Mouse (Mus musculus) forebrain, embryonic 10.5 days (tissue): ENCODE measurements around the gene Dpysl4. TPM values are rescaled to one million over a fixed set of nuclear protein-coding genes. Genes with fewer than 3 reads are reported as not detected.

Source experiments
- DNase-seq: peaks from one replicate; pipeline ENCODE4 v3.0.0-alpha.2; 2017; ENCODE audit warnings: low spot score; ENCODE audit errors: extremely low spot score
- H3K27ac ChIP-seq: fragments of 300-500 bp; sonication (generic); 2 replicates; pipeline ENCODE4 v1.5.1; 2016; ENCODE audit warnings: mild to moderate bottlenecking
- H3K27me3 ChIP-seq: fragments of 300-500 bp; sonication (generic); 2 replicates; pipeline ENCODE4 v1.6.1; 2016; ENCODE audit warnings: mild to moderate bottlenecking; ENCODE audit not compliant: poor library complexity, severe bottlenecking
- H3K36me3 ChIP-seq: fragments of 300-500 bp; sonication (generic); replicated peaks from 2 replicates; pipeline ENCODE4 v1.6.1; 2016; ENCODE audit warnings: mild to moderate bottlenecking, moderate library complexity
- H3K4me1 ChIP-seq: fragments of 300-500 bp; sonication (generic); 2 replicates; pipeline ENCODE4 v1.6.1; 2016
- H3K4me3 ChIP-seq: fragments of 300-500 bp; sonication (generic); 2 replicates; pipeline ENCODE4 v1.5.1; 2016; ENCODE audit warnings: mild to moderate bottlenecking, moderate library complexity
- H3K9me3 ChIP-seq: fragments of 300-500 bp; sonication (generic); 2 replicates; pipeline ENCODE4 v1.6.1; 2016; ENCODE audit warnings: mild to moderate bottlenecking, moderate library complexity
- WGBS: fragments of 180-500 bp; shearing (Covaris S2); methylation state at CpG from one replicate; pipeline ENCODE4 v1.1.7; 2016; 5-methylcytosine and 5-hydroxymethylcytosine counted together
- polyA plus RNA-seq: library from polyadenylated mRNA; unstranded; fragments of >200 nt; fragmentation: Nextera tagmentation; extraction: Ambion mirVana; gene quantifications from 2 replicates; pipeline ENCODE4 v1.2.1, GENCODE M21; 2016

Dpysl4 gene
- 72.5 and 76.5 TPM in 2 replicates for polyA plus RNA-seq

DNA sequence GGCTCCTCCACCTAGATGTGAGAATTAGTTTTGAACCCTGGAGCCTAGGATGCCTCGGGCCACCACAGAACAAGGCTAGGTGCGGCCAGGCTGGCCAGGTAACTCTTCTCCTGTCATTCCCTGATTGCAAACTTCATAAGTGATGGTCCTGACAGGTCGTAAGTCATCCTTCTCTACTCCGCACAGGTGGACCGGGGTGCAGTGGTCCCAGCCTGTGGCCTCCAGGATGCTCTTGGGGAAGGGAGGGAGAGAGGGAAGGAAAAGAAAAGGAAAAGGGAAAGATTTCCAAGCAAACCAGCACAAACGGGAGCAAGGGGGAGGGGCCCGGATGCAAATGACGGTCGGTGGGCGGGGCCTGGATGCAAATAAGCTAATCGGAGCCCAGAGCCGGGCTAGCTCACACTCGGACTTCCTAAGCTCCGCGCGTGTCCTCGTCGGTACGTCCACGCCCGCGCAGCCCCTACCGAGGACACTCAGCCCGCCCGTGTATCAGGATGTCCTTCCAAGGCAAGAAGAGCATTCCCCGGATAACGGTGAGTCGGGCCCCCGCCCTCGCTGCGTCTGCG, at the start of gene Dpysl4:
TSS of gene Dpysl4 (plus strand) at position 373 of the 566 bp plus-strand sequence.
- H3K4me1 ChIP-seq: peaks cover 45% of the 10 kb centered on the region
- peak; percentile 82 for DNase-seq
- 6% methylated on average over 32 of the region's 32 CpGs for WGBS
- H3K36me3 ChIP-seq: peaks cover 27% of the 10 kb centered on the region
- H3K27me3 ChIP-seq: peaks cover 60% of the 10 kb centered on the region
- peak within 1 kb of the TSS; percentile 88 for H3K4me3 ChIP-seq
- H3K9me3 ChIP-seq: no peaks in the 10 kb centered on the region
- H3K27ac ChIP-seq: peak within 1 kb of the TSS; percentile 91

DNA sequence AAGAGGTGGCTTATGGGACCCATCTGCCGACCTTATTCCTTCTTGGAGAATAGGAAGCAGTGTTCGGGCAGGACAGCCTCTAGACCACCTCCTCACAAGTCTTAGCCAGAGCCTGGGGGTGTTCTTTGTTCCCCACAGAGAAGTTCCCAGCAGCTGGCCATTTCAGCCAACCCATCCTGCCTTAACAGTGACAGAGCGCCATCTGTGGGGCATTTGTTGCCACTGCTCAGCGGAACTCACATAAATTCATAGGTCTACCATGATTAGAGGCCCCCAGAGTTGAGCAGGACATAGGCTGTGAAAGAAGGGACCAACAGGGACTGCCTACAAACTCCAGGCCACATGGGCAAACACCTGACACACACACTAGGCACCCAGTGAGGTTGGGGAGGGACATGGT, 22.4 kb upstream of the Dpysl4 start:
- no peak overlapping the region for H3K4me3 ChIP-seq
- no peak for DNase-seq
- 38% methylated on average over 4 of the region's 4 CpGs for WGBS
- H3K27ac ChIP-seq: no peak overlapping the region
- no peaks in the 10 kb centered on the region for H3K36me3 ChIP-seq
- no peaks in the 10 kb centered on the region for H3K9me3 ChIP-seq
- H3K4me1 ChIP-seq: no peaks in the 10 kb centered on the region
- H3K27me3 ChIP-seq: peaks cover 11% of the 10 kb centered on the region; the same call in 1 of the 2 replicates

DNA sequence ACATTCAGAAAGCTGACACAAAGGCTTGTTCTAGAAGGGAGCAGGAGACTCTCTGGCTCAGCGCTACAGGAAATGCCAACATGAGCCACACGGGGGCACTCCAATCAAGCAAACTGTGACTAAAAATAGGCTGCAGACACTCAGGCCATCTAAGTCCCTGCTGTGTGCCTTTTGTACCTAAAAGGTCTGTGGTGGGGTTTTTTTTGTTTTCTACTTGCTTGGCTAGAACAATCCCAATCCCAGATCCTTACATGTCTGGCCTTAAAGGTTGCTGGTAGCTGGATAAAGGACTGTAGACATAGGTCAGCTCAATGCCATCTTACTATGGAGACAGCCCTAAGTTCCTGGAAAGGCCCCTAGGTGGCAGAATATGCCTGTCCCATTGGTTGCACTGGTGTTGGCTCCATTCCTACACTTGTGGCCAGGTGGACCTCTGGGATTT, 17.6 kb upstream of the Dpysl4 start:
- Histone ChIP-seq H3K27ac (no peak overlapping the region), H3K4me3 (no peak overlapping the region), H3K9me3 (no peaks in the 10 kb centered on the region), H3K36me3 (no peaks in the 10 kb centered on the region), H3K27me3 (peaks cover 11% of the 10 kb centered on the region; the same call in 1 of the 2 replicates), H3K4me1 (peaks cover 4% of the 10 kb centered on the region; the same call in 1 of the 2 replicates)
- DNase-seq: peak; percentile 78
- WGBS: 1% methylated on average over 2 of the region's 2 CpGs

DNA sequence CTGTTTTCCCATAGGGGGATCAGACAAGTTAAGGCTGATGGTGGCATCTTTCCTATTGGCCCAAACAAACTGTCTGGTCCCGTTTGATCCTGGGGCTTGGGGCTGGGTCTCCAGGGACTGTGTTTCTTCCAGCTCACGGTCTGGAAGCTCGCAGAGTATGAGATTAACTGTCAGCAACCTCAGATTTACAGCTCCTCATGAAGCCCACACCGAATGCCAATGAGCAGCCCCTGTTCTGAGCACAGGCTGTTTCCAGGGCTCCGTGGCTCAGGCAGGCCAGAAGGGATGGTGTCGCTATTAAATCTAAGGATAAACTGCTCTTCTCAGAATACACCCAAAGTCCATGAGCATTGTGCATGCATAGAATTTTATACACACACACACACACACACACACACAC, 11.6 kb upstream of the Dpysl4 start:
- Histone ChIP-seq H3K9me3 (no peaks in the 10 kb centered on the region), H3K27ac (peak overlapping the region; percentile 65; the same call in 1 of the 2 replicates), H3K27me3 (peaks cover 8% of the 10 kb centered on the region), H3K4me1 (peaks cover 56% of the 10 kb centered on the region), H3K36me3 (no peaks in the 10 kb centered on the region), H3K4me3 (no peak overlapping the region)
- 53% methylated on average over 6 of the region's 6 CpGs for WGBS
- DNase-seq: no peak

DNA sequence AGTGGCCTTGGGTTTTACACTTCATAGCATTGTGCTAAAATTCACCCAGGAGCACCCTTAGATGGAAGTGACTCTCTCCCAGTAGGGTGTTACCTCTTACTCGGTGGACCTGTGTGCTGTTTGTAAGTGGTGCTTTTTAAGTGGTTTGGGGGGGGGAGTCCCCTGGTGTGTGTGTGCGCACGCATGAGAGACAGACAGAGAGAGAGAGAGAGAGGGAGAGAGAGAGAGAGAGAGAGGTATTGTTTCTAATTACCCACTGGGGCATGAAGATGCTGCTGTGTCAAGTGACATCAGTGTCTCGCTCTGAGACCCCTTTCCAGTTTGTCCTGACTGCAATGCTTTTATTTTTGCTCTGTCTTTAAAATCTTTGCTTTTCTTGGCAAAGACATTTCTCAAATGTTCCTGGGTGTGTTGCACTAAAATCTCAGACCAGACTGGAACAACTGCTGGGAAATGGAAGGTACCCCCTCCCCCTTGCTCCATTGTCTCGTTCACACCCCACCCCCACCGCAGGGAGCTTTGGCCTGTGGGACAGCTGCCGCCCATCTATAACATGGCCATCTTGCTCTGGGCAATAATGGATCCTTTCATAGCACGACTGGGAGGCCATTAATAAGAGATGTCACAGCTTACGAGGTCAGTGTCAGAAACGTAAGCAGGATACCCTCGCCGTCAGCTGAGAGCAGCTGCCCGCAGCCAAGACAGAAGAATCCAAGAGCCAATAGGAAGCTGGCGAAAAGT, 10.6 kb upstream of the Dpysl4 start:
- Histone ChIP-seq H3K27me3 (peaks cover 8% of the 10 kb centered on the region), H3K27ac (peak overlapping the region; percentile 65), H3K4me3 (no peak overlapping the region), H3K9me3 (no peaks in the 10 kb centered on the region), H3K36me3 (no peaks in the 10 kb centered on the region), H3K4me1 (peaks cover 56% of the 10 kb centered on the region)
- no peak for DNase-seq
- WGBS: 45% methylated on average over 14 of the region's 14 CpGs

DNA sequence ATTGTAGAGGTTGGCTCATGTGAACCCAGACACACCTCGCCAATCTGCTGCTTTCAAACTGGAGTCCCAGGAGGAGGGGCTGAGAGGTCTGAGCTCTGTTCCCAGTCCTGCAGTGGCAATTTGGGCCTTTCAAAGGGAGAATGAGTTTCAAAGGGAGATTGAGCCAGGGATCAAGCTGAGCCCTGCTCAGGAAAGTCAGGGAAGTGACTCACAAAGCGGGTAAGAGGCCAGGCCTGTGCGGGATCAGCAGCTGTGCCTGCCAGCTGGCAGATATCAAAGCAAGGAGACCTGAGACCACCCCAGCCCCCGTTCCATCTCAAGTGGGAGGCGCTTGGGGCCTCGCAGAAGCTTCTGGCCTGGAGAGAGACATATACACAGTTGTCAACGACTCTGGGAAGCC, 8.5 kb upstream of the Dpysl4 start:
- peak overlapping the region; percentile 70 for H3K27ac ChIP-seq
- H3K9me3 ChIP-seq: no peaks in the 10 kb centered on the region
- H3K36me3 ChIP-seq: no peaks in the 10 kb centered on the region
- peak; percentile 34 for DNase-seq
- peaks cover 60% of the 10 kb centered on the region for H3K4me1 ChIP-seq
- 16% methylated on average over 7 of the region's 7 CpGs for WGBS
- peaks cover 11% of the 10 kb centered on the region for H3K27me3 ChIP-seq
- no peak overlapping the region for H3K4me3 ChIP-seq

DNA sequence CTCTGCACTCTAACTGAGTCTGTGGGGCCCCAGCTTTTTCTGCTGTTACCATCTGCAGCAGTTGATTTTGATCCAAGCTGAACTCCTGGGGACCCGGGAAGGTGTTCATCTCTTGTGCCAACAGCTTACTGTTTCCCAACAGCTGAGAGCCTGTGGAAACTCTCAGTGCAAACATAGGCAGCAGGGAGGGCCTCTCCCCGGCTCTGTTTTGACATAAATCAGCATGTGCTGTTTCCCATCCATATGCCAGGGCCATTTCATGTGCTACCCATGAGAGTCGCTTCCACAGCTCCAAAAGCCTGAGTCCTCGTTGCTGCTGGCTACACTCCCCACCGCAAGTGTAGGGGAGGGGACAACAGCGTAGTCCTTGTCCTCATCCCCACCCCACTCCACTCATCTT, 7.6 kb upstream of the Dpysl4 start:
- Histone ChIP-seq H3K9me3 (no peaks in the 10 kb centered on the region), H3K27ac (peak overlapping the region; percentile 70), H3K36me3 (no peaks in the 10 kb centered on the region), H3K4me1 (peaks cover 68% of the 10 kb centered on the region), H3K27me3 (peaks cover 19% of the 10 kb centered on the region), H3K4me3 (no peak overlapping the region)
- DNase-seq: no peak
- WGBS: 78% methylated on average over 6 of the region's 6 CpGs

DNA sequence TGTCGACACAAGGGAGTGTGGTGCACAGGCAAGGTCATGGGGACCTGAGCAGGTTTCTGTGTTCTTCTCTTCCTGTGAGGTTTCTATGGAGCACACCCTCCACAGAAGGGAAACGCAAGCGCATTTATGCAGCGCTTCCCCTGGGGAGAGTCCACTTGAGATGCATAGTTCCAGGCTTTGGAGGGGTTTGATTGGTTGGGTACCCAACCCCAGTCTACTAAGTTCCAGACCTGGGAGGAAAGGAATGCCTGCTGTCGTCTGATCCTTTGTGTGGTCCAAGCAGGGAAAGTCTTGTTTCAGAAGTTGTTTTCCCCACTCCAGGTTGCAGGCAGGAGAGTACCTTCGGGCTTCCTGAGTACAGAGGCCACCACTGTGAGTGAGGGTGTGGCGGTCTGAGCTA, 6.7 kb upstream of the Dpysl4 start:
- Histone ChIP-seq H3K4me1 (peaks cover 67% of the 10 kb centered on the region), H3K36me3 (no peaks in the 10 kb centered on the region), H3K4me3 (no peak overlapping the region), H3K9me3 (no peaks in the 10 kb centered on the region), H3K27ac (0 out of 2 replicates have a peak overlapping the region, but pooled peaks have one; percentile 70), H3K27me3 (peaks cover 24% of the 10 kb centered on the region)
- DNase-seq: no peak
- WGBS: 81% methylated on average over 7 of the region's 7 CpGs

DNA sequence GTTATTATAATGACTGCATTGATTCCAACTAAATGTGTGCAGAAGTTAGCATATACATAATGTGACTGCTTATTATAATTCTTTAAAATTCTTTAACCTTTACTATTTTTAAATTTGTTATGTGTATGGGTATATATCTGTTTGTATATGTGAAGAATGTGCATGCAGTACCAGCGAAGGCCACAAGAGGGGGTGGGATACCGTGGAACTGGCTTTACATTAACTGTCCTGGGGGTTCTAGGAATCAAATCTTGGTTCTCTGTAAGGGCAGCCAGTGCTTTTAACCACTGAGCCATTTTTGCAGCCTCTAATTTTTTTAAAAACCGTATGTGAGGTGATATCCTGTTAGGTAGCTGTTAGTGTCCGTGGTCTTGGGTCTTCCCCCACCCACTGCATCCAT, 5.1 kb upstream of the Dpysl4 start:
- H3K4me3 ChIP-seq: no peak overlapping the region
- no peak for DNase-seq
- H3K9me3 ChIP-seq: no peaks in the 10 kb centered on the region
- H3K27ac ChIP-seq: no peak overlapping the region
- no peaks in the 10 kb centered on the region for H3K36me3 ChIP-seq
- H3K27me3 ChIP-seq: peaks cover 40% of the 10 kb centered on the region
- WGBS: 66% methylated on average over 4 of the region's 4 CpGs
- peaks cover 54% of the 10 kb centered on the region for H3K4me1 ChIP-seq

DNA sequence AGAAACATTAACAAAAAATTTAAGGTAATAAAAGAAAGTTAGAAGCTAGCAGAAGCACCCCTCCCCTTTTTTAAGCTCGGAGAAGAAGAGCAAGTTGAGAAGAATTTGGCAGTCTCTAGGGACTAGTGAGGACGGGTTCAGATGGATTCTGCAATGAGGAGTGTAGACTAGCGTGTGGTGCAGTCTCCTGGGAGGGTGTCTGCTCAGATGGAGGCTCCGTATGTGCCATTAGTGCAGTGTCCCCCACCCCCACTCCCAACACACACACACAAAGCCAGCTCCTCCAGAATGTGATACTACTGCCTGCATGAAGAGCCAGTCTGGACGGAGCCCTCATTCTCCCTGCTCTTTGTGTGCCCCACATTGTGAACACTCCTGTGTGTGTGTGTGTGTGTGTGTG, 4.6 kb upstream of the Dpysl4 start:
- Histone ChIP-seq H3K27ac (no peak overlapping the region), H3K27me3 (peaks cover 41% of the 10 kb centered on the region), H3K4me3 (no peak overlapping the region), H3K36me3 (no peaks in the 10 kb centered on the region), H3K4me1 (peaks cover 54% of the 10 kb centered on the region), H3K9me3 (no peaks in the 10 kb centered on the region)
- WGBS: 88% methylated on average over 5 of the region's 5 CpGs
- DNase-seq: no peak

DNA sequence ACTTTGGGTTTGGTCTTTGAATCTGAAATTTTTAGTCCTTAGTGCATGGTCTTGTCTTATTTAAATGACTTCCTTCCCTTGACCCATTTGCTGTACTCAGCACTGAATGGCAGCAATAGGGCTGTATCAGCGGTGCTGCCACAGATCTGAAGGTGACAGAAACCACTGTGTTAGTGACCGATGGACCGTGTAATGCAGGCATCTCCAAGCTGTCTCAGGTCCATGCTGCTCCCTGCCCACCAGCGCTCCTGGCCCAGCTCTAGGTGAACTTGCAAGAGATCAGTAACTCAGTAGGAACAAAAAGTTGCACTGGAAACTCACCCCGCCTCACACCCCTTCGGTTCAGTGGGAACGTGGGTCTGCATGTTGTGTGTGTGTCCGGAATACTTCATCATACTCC, 3.5 kb upstream of the Dpysl4 start:
- Histone ChIP-seq H3K4me1 (peaks cover 54% of the 10 kb centered on the region), H3K36me3 (no peaks in the 10 kb centered on the region), H3K27ac (no peak overlapping the region), H3K4me3 (no peak overlapping the region), H3K9me3 (no peaks in the 10 kb centered on the region), H3K27me3 (peaks cover 47% of the 10 kb centered on the region)
- 74% methylated on average over 8 of the region's 8 CpGs for WGBS
- no peak for DNase-seq

DNA sequence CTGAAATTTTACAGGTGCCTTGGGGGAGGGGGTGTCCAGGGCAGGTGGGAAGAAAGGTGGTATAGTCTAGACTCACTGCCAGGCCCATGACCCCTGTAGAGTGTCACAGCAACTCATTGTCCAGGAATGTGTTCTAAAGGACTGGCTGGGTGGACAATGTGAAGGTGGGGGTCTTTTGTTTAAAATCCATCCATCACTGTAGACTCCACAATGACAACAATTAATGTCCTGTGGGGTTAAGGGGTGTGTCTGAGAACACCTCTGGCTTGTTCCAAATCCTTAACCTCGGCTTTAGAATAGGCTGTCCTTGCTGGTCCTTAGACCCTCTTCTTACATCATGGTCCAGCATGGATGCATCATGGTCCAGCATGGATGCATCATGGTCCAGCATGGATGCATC, 1.5 kb upstream of the Dpysl4 start:
- Histone ChIP-seq H3K27me3 (peaks cover 60% of the 10 kb centered on the region), H3K27ac (no peak overlapping the region), H3K36me3 (peaks cover 13% of the 10 kb centered on the region), H3K4me1 (peaks cover 45% of the 10 kb centered on the region), H3K9me3 (no peaks in the 10 kb centered on the region), H3K4me3 (no peak overlapping the region)
- 61% methylated on average over 1 of the region's 1 CpGs for WGBS
- no peak for DNase-seq
